Mouse (Mus musculus) gastrocnemius, adult 2 months (tissue): Measurements from ENCODE around the gene Olfr462. TPM values are rescaled to one million over a fixed set of nuclear protein-coding genes. Genes with fewer than 3 reads are reported as not detected.
A peak's percentile ranks its signal among the peaks of the same experiment; 100 is the strongest.

Experiments used
- DNase-seq: peaks from one replicate; pipeline ENCODE4 v3.0.0; 2022
- H3K27ac ChIP-seq: fragments of 200-600 bp; 2 replicates; pipeline ENCODE4 v1.8.1; 2022; ENCODE audit warnings: mild to moderate bottlenecking
- H3K4me3 ChIP-seq: fragments of 200-600 bp; 2 replicates; pipeline ENCODE4 v1.8.1; 2022; ENCODE audit warnings: mild to moderate bottlenecking, moderate library complexity
- CTCF ChIP-seq: fragments of 200-600 bp; IDR thresholded peaks from 2 replicates; pipeline ENCODE4 v1.8.1; 2022; ENCODE audit warnings: antibody characterized with exemption, mild to moderate bottlenecking, moderate library complexity
- intact Hi-C: fragments of 180-260 bp; cut with DNase I; formaldehyde crosslinking; loops from one replicate; pipeline ENCODE4 v1.15.1; 2025
- long read RNA-seq, 2 experiments: library from polyadenylated mRNA; stranded (forward); transcript quantifications; one replicate each; pipeline ENCODE4 v2.0.0; 2021
- total RNA-seq, 2 experiments: library from RNA; stranded (reverse); gene quantifications; 2 replicates each; pipeline ENCODE4 v1.2.3; 2021

Gene Olfr462
- total RNA-seq: not detected
- long read RNA-seq, experiment 1: 0 reads
- long read RNA-seq, experiment 2: 0 reads

- no peak for TF ChIP-seq CTCF
- Histone ChIP-seq H3K27ac (no peak within 1 kb of the TSS), H3K4me3 (no peak within 1 kb of the TSS)
- intact Hi-C loops: no loop called here
- DNase-seq: no peak
Measured at GRCm38 (mm10) chr11:87892168-87892567, at the start of gene Olfr462. Gene Olfr462, minus strand, starts transcription at chr11:87892268.

GRCm38 (mm10) chr11:87935467-87935866 is 43.4 kb upstream of the Olfr462 start:
- no peak overlapping the region for H3K27ac ChIP-seq
- H3K4me3 ChIP-seq: no peak overlapping the region
- no peak for DNase-seq
- intact Hi-C loops: no loop called here
- no peak for TF ChIP-seq CTCF

DNA sequence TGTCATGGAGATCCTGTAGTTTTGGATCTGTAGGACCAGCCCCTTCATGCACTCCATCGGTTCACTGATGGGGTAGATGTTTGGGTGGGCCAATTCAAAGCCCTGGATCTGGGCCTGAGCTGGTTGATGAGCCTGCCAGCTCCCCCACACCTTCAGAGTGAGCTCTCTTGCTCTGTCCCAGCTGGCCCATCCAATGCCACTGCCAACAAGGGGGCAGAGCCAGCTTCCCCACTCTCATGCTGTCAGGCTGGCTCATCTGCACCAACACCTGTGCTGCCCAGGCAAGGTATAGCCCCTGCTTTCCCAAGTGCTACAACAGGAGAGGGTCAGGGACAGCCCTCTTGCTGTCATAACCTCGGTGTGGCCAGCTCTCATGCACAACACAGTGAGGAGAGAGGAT is 41.7 kb upstream of the Olfr462 start:
- intact Hi-C loops: no loop called here
- no peak for TF ChIP-seq CTCF
- Histone ChIP-seq H3K27ac (no peak overlapping the region), H3K4me3 (no peak overlapping the region)
- DNase-seq: no peak

GRCm38 (mm10) chr11:87930348-87930747 is 38.3 kb upstream of the Olfr462 start:
- H3K4me3 ChIP-seq: no peak overlapping the region
- intact Hi-C loops: no loop called here
- no peak for TF ChIP-seq CTCF
- DNase-seq: no peak
- H3K27ac ChIP-seq: no peak overlapping the region

- no peak for DNase-seq
- no peak within 1 kb of the TSS for H3K4me3 ChIP-seq
- no peak for TF ChIP-seq CTCF
- no peak within 1 kb of the TSS for H3K27ac ChIP-seq
- intact Hi-C loops: no loop called here
Measured at GRCm38 (mm10) chr11:87920966-87921365, 28.9 kb upstream of the Olfr462 start, which contains the start of gene Olfr464. Gene Olfr464, minus strand, starts transcription at chr11:87920967.

DNA sequence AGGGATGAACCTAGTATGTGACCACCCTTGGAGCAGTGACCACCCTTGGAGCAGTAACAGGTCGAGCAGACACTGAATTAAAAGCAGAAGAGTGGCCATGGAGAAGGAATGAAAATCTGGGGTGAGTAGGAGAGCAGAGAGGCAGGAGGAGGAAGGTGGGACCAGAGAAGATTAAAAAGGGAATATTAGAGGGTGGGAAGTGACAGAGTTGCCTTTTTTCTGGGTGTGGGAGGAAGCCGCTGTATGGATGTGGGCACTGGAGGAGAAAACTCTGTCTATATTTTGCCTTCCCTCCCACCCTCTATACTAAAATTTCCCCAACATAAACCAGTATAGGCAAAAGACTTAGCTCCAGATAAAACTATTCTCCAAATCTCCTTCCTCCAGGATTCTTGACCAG is 28.2 kb upstream of the Olfr462 start:
- no peak for DNase-seq
- no peak overlapping the region for H3K27ac ChIP-seq
- no peak for TF ChIP-seq CTCF
- H3K4me3 ChIP-seq: no peak overlapping the region
- intact Hi-C loops: no loop called here

- TF ChIP-seq CTCF: no peak
- Histone ChIP-seq H3K4me3 (no peak overlapping the region), H3K27ac (no peak overlapping the region)
- intact Hi-C loops: no loop called here
- no peak for DNase-seq
Measured at GRCm38 (mm10) chr11:87916005-87916404, 23.9 kb upstream of the Olfr462 start.

GRCm38 (mm10) chr11:87904331-87904730 is 12.3 kb upstream of the Olfr462 start:
- no peak for TF ChIP-seq CTCF
- Histone ChIP-seq H3K4me3 (no peak overlapping the region), H3K27ac (no peak overlapping the region)
- DNase-seq: no peak
- intact Hi-C loops: no loop called here

GRCm38 (mm10) chr11:87897287-87897686 is 5.2 kb upstream of the Olfr462 start, which contains the start of gene Olfr463:
Gene Olfr463, minus strand, starts transcription at chr11:87897387.
- intact Hi-C loops: no loop called here
- Histone ChIP-seq H3K4me3 (no peak within 1 kb of the TSS), H3K27ac (no peak within 1 kb of the TSS)
- TF ChIP-seq CTCF: no peak
- no peak for DNase-seq

- H3K27ac ChIP-seq: no peak overlapping the region
- no peak overlapping the region for H3K4me3 ChIP-seq
- DNase-seq: no peak
- intact Hi-C loops: no loop called here
- no peak for TF ChIP-seq CTCF
Measured at GRCm38 (mm10) chr11:87884856-87885255, 7.2 kb downstream of the Olfr462 start.

DNA sequence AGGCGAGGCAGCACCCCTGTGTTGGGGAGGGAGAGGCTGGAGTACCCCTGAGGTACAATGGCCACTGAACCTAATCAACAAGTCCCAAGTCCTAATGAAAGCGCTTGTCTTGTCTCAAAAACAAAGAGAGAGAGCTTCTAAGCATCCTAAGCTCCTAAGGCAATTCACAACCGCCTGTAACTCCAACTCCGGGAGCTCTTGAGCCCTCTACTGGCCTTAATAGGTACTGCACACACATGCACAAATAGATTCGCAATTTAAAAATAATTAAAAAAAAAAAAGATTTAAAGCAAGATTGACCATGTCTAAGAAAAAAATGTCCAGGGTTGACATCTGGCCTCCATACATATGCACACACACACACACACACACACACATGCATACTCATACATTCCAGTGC is 8.6 kb downstream of the Olfr462 start:
- intact Hi-C loops: no loop called here
- DNase-seq: no peak
- H3K4me3 ChIP-seq: no peak overlapping the region
- TF ChIP-seq CTCF: peak; percentile 58
- H3K27ac ChIP-seq: no peak overlapping the region

DNA sequence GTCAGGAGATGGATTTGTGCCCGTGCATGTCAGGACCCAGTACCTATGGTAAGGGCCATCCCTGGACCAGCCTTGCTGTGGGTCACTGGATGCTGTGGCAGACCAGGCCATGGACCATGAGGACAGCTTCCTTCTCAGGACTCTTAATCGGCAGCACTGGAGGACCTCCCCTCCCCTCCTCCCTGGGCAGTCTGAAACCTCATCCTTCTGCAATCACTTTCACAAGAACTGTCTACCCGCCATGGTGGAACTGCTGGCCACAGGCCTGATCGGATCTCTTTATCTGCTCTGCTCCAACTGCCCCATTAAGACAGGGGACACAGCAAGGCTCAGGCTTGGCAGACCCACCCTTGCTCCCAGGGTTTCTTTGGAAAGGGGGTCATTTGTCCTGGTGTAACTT is 10.4 kb downstream of the Olfr462 start:
- TF ChIP-seq CTCF: no peak
- intact Hi-C loops: no loop called here
- Histone ChIP-seq H3K27ac (no peak overlapping the region), H3K4me3 (no peak overlapping the region)
- no peak for DNase-seq

DNA sequence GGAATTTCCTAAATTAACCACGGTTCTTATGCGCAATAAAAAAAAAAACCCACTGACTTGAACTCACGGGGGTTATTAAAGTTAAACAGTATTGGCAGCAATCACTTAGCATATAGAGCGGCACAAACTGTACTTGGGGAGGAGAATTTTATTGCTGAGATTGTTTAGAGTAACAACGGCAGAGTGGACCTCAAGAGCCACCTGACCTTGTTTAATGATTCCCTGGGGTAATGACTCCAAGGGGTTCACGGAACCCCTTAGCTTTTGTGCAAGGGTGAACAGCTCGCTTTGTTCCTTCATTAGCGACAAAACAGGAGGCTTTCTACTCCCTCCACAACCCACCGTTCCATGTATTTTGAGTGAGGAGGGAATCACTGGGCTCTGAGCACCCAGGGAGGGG is 12.2 kb downstream of the Olfr462 start:
- Histone ChIP-seq H3K27ac (no peak overlapping the region), H3K4me3 (no peak overlapping the region)
- DNase-seq: no peak
- no peak for TF ChIP-seq CTCF
- intact Hi-C loops: no loop called here

- intact Hi-C loops: no loop called here
- no peak for TF ChIP-seq CTCF
- H3K4me3 ChIP-seq: no peak within 1 kb of the TSS
- H3K27ac ChIP-seq: no peak within 1 kb of the TSS
- no peak for DNase-seq
Measured at GRCm38 (mm10) chr11:87875436-87875835, 16.6 kb downstream of the Olfr462 start, which contains the start of gene Epx. Gene Epx, minus strand, starts transcription at chr11:87875536.
